Mouse (Mus musculus) hindbrain, embryonic 11.5 days (tissue): ENCODE data around the gene Rpl23. TPM values are rescaled to one million over a fixed set of nuclear protein-coding genes. Genes with fewer than 3 reads are reported as not detected.
A peak's percentile ranks its signal among the peaks of the same experiment; 100 is the strongest.

ENCODE experiments used
- ATAC-seq: fragments of 200-750 bp; cut with Nextera tagmentation; 2 replicates; pipeline ENCODE4 v1.8.0; 2017; ENCODE audit warnings: mild to moderate bottlenecking, moderate TSS enrichment, moderate library complexity; ENCODE audit not compliant: low FRiP score
- DNase-seq: peaks from one replicate; pipeline ENCODE4 v3.0.0-alpha.2; 2015; ENCODE audit warnings: low spot score
- H3K27ac ChIP-seq: fragments of 300-500 bp; sonication (generic); 2 replicates; pipeline ENCODE4 v1.5.1; 2014; ENCODE audit warnings: mild to moderate bottlenecking, low read depth, low read length
- H3K27me3 ChIP-seq: fragments of 300-500 bp; sonication (generic); 2 replicates; pipeline ENCODE4 v1.6.1; 2014; ENCODE audit warnings: mild to moderate bottlenecking, low read length, moderate library complexity, mixed read lengths; ENCODE audit not compliant: control insufficient read depth, insufficient read depth
- H3K36me3 ChIP-seq: fragments of 300-500 bp; sonication (generic); 2 replicates; pipeline ENCODE4 v1.6.1; 2014; ENCODE audit warnings: mild to moderate bottlenecking, low read length, moderate library complexity, mixed read lengths; ENCODE audit not compliant: control insufficient read depth, insufficient read depth
- H3K4me1 ChIP-seq: fragments of 300-500 bp; sonication (generic); replicated peaks from 2 replicates; pipeline ENCODE4 v1.6.1; 2014; ENCODE audit warnings: low read length, mixed read lengths; ENCODE audit not compliant: control insufficient read depth, insufficient read depth
- H3K4me2 ChIP-seq: fragments of 300-500 bp; sonication (generic); replicated peaks from 2 replicates; pipeline ENCODE4 v1.6.1; 2014; ENCODE audit warnings: mild to moderate bottlenecking, low read depth, low read length
- H3K4me3 ChIP-seq: fragments of 300-500 bp; sonication (generic); 2 replicates; pipeline ENCODE4 v1.5.1; 2014; ENCODE audit warnings: low read depth, low read length
- H3K9ac ChIP-seq: fragments of 300-500 bp; sonication (generic); 2 replicates; pipeline ENCODE4 v1.6.1; 2014; ENCODE audit warnings: low read depth, low read length
- H3K9me3 ChIP-seq: fragments of 300-500 bp; sonication (generic); 2 replicates; pipeline ENCODE4 v1.6.1; 2016; ENCODE audit warnings: low read length; ENCODE audit not compliant: control insufficient read depth
- whole genome bisulfite sequencing: fragments of 180-500 bp; shearing (Covaris S2); extraction: QIAGEN DNeasy Blood & Tissue Kit; methylation state at CpG from one replicate; pipeline ENCODE4 v1.1.7; 2014; 5-methylcytosine and 5-hydroxymethylcytosine counted together
- polyA plus RNA-seq: library from polyadenylated mRNA; unstranded; fragments of >200 nt; fragmentation: Nextera tagmentation; extraction: Ambion mirVana; gene quantifications from 2 replicates; pipeline ENCODE4 v1.2.1, GENCODE M21; 2014

The Rpl23 gene
- polyA plus RNA-seq, 1 experiment from 2014 or later, result 458 TPM

DNA sequence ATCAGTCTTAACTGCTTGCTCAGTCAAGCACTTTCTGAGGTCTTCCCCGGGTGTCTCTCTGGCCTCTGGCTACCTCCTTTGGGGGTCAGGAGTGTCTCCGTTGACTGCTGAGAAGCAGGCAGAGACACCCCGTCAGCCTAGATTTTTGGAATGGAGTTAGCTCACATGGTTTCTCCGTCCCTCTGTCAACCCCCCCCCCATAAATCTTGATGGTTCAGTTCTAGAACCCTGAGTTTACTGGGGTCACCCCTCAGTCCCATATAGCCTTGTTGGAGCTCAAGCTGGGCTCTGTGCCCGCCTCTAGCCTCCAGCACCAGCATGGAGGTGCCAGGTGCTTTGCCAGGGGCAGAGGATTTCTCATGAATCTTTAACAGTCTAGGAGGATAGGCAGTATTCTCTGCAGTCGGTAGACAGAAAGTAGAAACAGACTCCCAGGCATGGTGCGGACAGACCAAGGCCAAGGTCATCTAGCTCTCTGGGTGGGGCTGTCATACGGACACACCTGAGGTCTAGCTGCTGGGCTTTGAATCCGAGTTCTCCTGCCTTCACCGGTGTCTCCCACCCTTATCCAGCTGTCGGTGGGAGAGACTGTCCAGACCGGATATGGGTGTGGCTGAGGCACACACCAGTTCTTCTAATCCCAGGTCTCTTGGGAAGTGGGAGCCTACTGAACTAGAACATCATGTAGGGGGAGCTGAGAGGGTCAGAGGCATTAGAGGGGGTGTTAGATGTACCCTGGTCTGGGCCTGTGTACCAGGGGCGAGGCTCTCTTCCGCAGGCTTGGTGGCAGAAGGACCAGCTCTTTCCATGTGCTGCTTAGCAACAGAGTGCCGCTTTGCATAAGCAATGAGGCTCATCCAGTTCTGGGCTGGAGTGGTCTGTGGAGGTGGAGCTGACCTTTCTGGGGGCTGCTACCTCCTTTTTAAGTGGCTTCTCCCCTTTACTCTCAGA lies 23.7 kb upstream of the Rpl23 start:
- H3K27ac ChIP-seq, result peak overlapping the region; percentile 52

DNA sequence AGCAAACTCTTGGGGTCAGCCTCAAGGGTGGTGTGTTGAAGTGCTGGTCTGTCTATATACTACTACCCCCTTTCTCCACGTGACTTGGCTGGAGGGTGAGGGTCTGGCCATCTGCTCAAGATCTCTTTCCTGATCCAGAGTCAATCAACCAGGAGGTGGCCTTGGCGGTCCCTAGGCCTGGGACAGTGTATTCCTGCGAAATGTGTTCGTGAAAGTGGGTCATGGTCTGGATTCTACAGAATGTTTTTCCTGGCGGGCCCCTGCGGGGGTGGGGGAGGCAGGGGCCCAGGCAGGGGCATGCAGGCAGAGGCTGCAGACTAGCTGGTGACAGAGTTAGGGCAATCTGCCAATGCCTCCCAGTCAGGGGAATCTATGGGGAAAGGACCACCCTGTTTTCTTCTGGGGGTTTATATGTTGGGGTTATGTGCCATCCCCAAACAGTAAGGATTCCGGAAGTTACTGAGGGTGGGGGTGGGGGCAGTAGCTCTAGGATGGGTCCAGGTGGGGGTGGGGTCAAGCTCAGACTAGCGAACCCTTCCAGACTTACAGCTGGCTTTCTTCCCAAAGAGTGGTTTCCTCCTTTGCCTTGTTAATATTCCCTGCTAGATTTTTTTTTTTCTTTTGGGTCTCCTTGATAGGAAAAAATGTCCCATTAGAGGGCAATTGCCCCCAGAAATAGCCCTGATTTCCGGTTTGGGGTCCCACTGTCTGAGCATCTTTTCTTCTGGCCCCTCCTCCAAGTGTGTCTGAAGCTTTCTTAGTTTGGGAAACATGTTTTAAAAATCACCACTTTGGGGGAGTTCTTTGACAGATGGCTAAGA lies 22.8 kb upstream of the Rpl23 start:
- Histone ChIP-seq H3K4me3 (no peak overlapping the region), H3K27me3 (no peaks in the 10 kb centered on the region), H3K27ac (no peak overlapping the region), H3K9ac (no peak overlapping the region), H3K4me1 (peaks cover 31% of the 10 kb centered on the region), H3K9me3 (no peaks in the 10 kb centered on the region), H3K36me3 (0 out of 2 replicates have a peak, but pooled peaks cover 5% of the 10 kb centered on the region), H3K4me2 (peak overlapping the region; percentile 26)
- DNase-seq (peak; percentile 34), ATAC-seq (no peak)
- WGBS, result 36% methylated on average over 9 of the region's 9 CpGs

More for the DNA sequence above, 23.7 kb upstream of the Rpl23 start:
- Histone ChIP-seq H3K4me1 (peaks cover 33% of the 10 kb centered on the region), H3K9ac (0 out of 2 replicates have a peak overlapping the region, but pooled peaks have one; percentile 16), H3K27me3 (no peaks in the 10 kb centered on the region), H3K4me2 (no peak overlapping the region), H3K4me3 (no peak overlapping the region), H3K36me3 (0 out of 2 replicates have a peak, but pooled peaks cover 5% of the 10 kb centered on the region), H3K9me3 (no peaks in the 10 kb centered on the region)
- ATAC-seq (peak; percentile 39; the same call in 1 of the 2 replicates), DNase-seq (peak; percentile 59)
- WGBS, result 53% methylated on average over 15 of the region's 15 CpGs

DNA sequence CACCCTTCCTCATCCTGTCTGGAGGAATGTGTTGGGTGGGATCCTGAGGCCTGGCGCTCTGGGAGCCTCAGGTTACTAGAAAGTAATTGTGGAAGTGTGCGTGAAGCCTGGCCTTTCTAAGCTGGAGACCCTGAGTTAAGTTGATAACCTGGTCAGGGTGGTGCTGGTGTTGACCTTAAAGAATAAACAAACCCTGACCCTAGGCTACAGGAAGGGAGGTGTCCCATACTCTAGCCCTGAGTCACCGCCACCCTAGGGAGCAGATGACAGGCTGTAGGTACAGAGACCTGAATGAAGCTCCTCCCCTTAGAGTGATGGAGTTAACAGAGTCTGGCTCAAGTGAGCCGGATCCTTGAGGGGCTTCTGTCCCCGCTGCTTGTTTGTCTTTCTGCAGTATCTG lies 21.6 kb upstream of the Rpl23 start:
- DNase-seq, result no peak
- H3K36me3 ChIP-seq, result 0 out of 2 replicates have a peak, but pooled peaks cover 3% of the 10 kb centered on the region
- H3K4me3 ChIP-seq, result no peak overlapping the region
- H3K4me2 ChIP-seq, result no peak overlapping the region
- peaks cover 28% of the 10 kb centered on the region for H3K4me1 ChIP-seq
- H3K27me3 ChIP-seq, result no peaks in the 10 kb centered on the region
- no peak for ATAC-seq
- no peak overlapping the region for H3K9ac ChIP-seq
- no peak overlapping the region for H3K27ac ChIP-seq
- WGBS, result 85% methylated on average over 5 of the region's 5 CpGs
- no peaks in the 10 kb centered on the region for H3K9me3 ChIP-seq

DNA sequence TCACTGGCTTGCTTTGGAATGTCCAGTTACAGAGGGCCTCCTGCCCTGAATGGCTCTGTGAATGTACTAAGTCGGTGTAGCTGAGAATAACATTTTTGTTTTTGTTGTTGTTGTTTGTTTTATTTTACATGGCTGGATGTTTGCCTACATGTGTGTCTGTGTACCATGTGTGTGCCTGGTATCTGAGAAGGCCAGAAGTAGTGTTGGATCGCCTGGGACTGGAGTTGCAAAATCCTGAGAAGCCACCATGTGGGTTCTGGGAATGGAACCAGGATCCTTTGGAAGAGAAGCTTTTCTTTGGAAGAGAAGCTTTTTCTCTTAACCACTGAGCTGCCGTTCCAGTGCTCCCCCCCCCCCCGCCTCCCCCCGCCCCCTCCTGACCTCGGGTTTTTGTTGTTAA lies 20.3 kb upstream of the Rpl23 start:
- Histone ChIP-seq H3K36me3 (0 out of 2 replicates have a peak, but pooled peaks cover 2% of the 10 kb centered on the region), H3K4me3 (no peak overlapping the region), H3K27me3 (no peaks in the 10 kb centered on the region), H3K4me1 (peaks cover 19% of the 10 kb centered on the region), H3K9me3 (no peaks in the 10 kb centered on the region), H3K4me2 (no peak overlapping the region), H3K27ac (no peak overlapping the region), H3K9ac (no peak overlapping the region)
- ATAC-seq (no peak), DNase-seq (no peak)
- 50% methylated on average over 6 of the region's 6 CpGs for WGBS

DNA sequence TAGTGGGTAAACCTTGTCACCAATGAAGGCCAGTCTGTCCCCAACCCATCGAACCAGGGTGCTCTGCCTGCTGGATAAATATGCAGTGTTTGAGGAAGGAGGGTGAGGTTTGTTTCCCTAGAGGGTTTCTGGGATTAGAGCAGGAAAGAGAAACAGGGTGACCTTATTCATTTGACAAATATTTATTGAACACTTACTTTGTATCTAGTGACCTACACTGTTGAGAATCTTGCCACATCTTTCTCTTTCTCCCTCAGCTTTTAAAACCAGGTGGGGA lies 19.9 kb upstream of the Rpl23 start:
- peaks cover 19% of the 10 kb centered on the region for H3K4me1 ChIP-seq
- WGBS, result 57% methylated on average over 1 of the region's 1 CpGs
- H3K27ac ChIP-seq, result no peak overlapping the region
- no peak overlapping the region for H3K4me3 ChIP-seq
- ATAC-seq, result no peak
- H3K27me3 ChIP-seq, result no peaks in the 10 kb centered on the region
- 0 out of 2 replicates have a peak overlapping the region, but pooled peaks have one; percentile 24 for H3K9ac ChIP-seq
- no peaks in the 10 kb centered on the region for H3K9me3 ChIP-seq
- 0 out of 2 replicates have a peak, but pooled peaks cover 2% of the 10 kb centered on the region for H3K36me3 ChIP-seq
- DNase-seq, result no peak
- peak overlapping the region; percentile 17; the same call in 1 of the 2 replicates for H3K4me2 ChIP-seq

DNA sequence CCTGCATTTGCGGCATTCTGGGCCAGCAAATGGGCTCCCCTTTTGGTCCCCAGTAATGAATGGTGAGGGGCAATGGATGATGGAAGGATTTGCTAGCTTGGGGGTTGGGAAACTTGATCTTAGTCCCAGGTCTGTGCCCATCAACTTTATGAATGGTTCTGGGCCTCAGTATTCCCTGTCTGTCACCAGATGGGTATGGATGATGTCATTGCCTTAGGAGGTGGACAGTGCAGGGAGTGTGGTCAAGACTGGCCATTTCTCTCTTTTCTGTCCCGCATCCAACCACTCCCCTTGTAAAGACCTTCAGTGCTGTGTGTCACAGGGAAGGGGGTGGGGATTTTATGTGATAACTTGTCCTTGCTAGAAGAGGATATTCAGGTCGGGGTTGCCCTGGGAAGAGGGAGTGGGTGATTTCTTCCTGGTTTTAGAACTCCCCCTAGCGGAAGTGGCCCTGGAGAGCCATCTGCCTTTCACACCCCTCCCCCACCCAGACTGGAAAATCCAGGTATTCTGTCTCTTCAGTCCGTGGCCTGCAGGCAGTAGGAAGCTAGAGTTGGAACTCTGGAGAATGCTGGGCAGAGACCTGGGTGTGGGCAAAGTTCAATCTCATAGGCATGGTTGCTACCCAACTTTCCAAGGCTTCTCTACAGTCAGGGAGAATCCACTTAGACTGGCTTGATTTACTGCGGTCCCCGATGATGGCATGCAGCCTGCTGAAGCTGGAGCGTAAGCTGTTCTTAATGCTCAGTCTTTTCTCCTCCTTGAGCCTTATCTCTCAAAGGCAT lies 19.4 kb upstream of the Rpl23 start:
- WGBS, result 36% methylated on average over 8 of the region's 8 CpGs
- H3K9me3 ChIP-seq, result no peaks in the 10 kb centered on the region
- H3K9ac ChIP-seq, result peak overlapping the region; percentile 91; the same call in 1 of the 2 replicates
- H3K4me1 ChIP-seq, result peaks cover 19% of the 10 kb centered on the region
- no peaks in the 10 kb centered on the region for H3K27me3 ChIP-seq
- peak overlapping the region; percentile 89 for H3K4me2 ChIP-seq
- no peaks in the 10 kb centered on the region for H3K36me3 ChIP-seq
- 0 out of 2 replicates have a peak overlapping the region, but pooled peaks have one; percentile 30 for H3K27ac ChIP-seq
- ATAC-seq, result no peak
- peak overlapping the region; percentile 92 for H3K4me3 ChIP-seq
- DNase-seq, result peak; percentile 68

DNA sequence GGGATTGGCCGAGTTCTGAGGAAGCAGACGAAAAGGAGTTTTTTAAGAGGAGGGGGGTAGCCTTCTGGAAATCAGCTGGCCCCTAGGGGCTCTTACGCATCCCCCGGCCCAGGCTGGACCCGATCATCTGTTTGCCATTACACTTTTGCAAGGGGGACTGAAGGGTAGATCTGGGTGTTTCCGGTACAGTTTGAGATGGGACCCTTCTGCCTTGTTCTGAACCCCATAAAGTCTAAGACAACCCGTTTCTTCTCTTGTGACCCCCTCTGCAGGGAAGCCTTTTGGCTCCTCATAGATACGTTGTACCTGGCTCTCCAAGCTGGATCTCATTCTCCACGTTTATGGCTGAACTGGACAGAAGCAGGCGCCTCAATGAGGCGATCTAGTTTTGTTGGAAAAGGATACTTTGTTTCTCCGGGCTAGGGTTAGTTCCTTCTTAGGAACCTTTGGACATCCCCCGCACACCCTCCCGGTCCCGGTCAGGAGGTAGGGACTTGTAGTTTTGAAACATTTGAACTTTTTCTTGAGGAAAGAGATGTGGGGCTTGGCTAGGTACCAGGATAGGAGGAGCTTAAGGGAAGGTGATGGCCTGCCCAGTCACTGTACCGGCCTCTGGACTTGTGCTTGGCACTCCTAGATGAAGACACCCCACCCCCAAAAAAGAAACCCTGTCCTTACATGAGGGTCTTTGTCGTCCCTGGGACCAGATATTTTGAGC lies 18.6 kb upstream of the Rpl23 start:
- no peak for ATAC-seq
- WGBS, result 7% methylated on average over 17 of the region's 17 CpGs

More for the DNA sequence above, 18.6 kb upstream of the Rpl23 start:
- DNase-seq, result peak; percentile 71
- Histone ChIP-seq H3K36me3 (no peaks in the 10 kb centered on the region), H3K4me1 (peaks cover 15% of the 10 kb centered on the region), H3K4me3 (peak overlapping the region; percentile 92), H3K4me2 (peak overlapping the region; percentile 89), H3K27me3 (no peaks in the 10 kb centered on the region), H3K27ac (peak overlapping the region; percentile 89), H3K9me3 (no peaks in the 10 kb centered on the region), H3K9ac (peak overlapping the region; percentile 91)
